Mouse (Mus musculus): ENCODE measurements around the gene Adgre1.
"Not testable (repeated sequence)": the region's sequence is repeated elsewhere in the genome, so short reads cannot be mapped to it uniquely, and the experiment has no call there.

The Adgre1 gene

DNA sequence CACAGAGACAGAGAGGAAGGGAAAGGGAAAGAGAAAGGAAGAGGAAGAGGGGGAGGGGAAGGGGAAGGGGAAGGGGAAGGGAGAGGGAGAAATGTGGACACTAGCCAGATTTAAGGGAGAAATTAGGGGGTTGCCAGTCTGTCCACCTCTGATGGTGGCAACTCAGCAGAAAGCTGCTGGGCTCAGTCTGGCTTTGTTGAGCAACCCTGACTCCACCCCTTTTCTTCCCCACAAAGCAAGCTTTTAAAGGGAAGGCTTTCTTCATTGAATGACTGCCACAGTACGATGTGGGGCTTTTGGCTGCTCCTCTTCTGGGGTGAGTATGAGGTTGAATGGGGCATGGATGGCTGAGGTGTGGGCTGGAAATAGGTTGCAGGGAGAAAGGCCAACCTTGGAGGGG, at the start of gene Adgre1:
Adgre1 (plus strand) TSS at position 251 of the 400 bp plus-strand sequence.
- DNase-seq = no peak

DNA sequence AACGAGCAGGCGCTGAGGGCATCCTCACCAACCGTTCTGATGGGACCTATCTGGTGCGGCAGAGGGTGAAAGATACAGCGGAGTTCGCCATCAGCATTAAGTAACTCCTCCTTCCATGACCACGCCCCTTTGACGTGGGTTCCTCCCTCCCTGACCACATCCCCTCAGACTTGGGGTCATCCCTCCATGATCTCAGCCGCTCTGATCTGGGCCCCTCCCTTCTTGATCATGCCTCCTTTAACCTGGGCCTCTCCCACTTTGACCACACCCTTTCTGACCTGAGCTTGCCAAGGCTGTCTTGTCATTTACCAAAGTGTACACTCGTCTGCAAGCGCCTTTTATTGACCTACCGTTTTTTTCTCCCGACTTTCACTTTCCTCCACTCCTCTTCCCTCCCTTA, 46.7 kb upstream of the Adgre1 start:
- no peak for DNase-seq

DNA sequence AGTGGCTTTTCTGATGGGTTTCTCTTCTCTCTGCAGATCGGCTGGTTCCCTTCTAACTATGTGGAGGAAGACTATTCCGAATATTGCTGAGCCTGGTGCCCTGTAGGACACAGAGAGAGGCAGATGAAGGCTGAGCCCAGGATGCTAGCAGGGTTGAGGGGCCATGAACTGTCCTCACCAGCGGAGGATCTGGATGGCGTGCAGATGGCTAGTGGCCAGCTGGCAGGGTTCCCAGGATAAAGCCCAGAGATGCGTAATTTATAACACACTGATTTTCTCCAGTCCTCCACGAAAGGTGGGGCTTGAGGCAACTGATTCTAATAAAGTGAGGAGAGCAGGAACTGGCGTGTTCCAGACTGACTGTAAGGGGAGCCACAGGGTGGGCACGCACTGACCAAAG, 30.9 kb upstream of the Adgre1 start:
- peak; percentile 24 to 60 for DNase-seq

DNA sequence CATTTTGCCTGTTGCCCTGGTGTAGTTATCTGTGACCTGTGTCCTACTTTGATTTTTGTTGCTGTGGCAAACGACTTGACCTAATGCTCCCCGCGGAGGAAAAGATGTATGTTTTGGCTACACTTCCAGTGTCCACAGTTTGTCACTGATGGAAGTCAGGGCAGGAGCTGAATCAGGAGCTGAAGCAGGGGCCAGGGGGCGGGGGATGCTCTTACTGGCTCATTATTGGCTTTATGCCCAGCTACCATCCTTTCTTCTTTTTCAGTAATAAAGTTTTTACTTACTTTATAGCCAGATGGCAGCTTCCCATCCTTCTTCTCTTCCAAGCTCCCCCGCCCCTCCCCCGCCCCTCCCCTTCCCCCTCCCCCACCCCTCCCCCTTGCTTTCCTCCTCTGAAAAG, 29.5 kb upstream of the Adgre1 start:
- DNase-seq = no peak

DNA sequence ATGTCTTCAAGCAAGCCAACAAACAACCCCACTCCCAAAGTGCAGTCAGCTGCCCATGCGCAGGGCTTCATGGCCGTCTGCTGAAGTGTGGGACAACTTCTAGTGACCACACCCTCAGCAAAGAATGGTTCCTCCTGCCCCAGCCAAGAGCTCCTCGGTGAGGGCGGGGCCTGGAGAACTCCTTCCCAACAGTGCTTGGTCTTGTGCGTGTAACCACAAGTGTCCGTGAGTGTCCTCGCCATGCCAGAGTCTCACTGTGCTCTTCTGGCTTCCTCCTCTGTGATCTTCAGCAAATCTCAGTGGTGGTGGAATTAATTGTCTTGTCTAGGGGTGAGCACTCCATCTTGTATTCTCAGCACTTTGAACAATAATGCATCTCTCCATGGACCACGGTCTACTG, 27.5 kb upstream of the Adgre1 start:
- no peak for DNase-seq

DNA sequence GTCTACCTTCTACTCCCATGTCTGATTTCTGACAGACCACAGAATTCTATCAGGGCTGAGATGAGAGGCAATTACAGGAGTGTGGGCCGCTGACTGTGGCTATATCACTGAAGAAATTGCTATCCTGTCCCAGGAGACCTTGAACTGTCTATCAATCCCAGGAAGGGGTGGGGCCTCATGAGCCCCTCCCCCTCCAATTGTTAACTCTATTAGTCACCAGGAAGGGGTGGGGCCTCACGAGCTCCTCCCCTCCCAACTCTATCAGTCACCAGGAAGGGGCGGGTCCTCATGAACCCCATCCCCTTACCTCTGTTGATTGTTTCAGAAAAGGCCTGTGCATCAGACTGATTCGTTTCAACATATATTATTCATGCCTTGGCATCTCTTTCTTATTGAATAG, 26.2 kb upstream of the Adgre1 start:
- no peak for DNase-seq

DNA sequence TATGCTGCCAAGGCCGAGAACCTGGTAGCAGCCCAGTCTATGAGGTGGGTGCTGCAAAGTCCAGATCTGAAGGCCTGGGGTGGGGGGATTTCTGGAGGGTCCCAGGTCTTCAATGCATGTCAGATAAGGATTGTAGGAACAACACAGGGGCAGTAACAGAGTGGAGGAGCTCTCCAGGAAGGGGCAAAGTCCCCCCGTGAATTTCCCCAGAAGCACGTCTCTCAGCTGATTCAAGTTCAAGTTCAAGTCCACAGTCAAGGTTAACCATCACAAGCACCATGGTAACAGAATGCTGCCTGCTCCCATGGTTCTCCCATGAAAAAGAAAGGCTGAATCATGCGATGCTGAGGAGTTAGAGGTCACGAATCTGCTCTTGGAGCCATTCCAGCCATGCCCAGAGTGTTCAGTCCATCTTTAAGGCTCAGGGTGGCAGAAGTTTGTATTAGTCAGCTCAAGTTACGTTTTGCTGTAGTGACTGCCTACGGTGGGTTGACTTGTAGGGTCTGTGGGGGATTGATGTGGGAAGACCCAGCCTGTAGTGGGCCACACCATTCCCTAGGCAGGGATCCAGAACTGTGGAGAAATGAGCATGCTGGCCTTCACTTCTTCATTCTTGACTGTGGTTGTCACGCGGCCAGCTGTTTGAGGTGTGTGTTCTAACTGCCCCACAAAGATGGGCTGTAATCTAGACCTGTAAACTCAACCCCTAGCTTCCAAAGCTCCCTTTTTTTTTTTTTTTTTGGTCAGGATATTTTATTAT, 24.3 kb upstream of the Adgre1 start:
- no peak for DNase-seq

DNA sequence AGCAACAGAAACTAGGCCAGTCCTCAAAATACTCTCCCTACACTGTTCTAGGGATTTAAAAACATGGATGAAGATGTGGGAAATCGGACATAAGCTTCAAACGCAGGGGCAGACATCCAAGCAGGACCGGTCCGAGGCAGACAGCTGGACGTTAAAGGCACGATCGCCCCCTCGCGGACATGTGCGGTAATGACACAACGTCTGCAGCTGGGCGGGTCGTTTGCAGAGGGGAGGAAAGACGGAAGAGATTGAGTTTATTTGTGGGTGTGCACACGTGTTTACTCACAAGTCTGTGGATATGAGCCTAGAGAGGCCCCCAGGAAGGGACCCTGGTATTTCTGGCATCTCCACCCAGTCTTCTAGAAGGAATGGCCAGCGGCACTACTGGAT, 23.7 kb upstream of the Adgre1 start:
- DNase-seq = peak; percentile 64 to 86

DNA sequence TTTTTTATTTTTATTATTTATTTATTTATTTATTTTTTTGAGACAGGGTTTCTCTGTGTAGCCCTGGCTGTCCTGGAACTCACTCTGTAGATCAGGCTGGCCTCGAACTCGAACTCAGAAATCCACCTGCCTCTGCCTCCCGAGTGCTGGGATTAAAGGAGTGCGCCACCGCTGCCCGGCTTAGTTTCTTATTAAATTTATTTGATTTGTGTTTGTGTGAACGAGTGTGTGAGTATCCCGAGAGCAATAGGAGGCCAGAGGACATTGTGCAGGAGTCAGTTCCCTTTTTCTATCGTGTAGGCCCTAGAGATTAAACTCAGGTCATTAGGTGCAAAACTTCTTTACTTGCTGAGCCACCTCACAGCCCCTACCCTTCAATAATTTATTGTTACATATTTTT, 23.3 kb upstream of the Adgre1 start:
- DNase-seq = not testable (repeated sequence)

DNA sequence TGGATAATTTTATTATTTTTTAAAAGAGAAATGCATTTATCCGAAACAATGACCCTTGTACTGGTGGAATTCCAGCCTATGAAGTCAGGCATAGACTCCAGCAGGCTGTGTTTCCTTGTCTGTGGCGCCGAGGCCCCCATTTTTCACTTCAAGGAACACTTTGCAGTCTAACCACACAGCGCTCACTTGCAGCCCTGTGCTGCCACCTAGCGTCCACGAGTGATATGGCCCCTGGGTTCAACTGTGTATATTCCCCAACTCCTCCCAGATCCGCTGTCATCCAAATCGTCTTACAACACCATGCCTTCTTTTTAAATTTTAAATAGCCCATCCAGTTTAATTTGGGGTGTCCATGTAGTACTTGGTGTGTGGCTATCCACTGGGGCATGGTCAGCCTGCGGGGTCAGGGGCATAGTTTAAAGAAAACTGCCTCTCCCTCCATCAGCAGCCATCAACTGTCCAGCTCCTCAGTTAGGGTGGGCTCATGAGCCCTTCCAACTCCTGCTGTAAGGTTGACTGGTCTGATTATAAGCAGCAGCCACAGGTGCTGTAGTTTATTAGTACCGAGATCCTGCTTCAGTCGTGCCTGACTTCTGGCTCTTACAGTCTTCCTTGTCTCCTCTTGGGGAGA, 22.7 kb upstream of the Adgre1 start:
- DNase-seq = peak; percentile 67 to 90

DNA sequence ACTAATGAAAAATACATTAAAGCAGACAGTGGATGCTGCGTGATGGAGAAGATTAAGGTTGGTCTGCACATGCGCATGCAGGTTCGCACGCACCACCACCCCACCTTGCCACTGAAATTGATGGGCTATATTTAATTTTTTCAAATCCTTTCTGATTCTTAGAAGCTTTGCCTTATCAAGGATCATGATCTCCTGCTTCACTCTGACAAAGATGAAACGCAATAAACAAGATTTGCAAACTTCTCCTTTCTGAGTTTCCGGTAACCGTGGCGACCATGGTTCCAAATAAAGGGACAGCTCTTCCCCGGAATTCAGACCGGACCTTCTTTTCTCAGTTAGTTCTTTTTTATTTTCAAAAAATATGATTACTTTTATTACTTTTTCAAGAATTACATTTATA, 20.5 kb upstream of the Adgre1 start:
- no peak for DNase-seq

DNA sequence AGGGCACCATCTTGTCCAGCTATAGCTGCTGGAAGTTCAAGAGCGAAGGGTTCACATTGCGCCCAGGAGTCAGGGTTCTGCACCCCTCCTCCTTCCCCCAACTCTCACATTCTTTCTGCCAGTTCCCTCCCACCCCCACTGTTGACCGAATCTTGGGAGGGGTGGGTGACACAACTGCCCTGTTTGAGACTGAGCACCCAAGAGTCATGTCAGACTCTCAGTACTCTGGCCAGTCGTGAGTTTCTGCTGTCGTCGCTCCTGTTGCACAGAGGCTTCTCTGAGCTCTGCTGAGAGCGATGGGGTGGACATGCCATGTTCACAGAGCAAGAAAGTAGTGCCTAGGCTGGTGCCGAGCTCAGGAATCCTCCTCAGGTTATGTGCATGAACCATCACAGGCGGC, 19.2 kb upstream of the Adgre1 start:
- DNase-seq = no peak

DNA sequence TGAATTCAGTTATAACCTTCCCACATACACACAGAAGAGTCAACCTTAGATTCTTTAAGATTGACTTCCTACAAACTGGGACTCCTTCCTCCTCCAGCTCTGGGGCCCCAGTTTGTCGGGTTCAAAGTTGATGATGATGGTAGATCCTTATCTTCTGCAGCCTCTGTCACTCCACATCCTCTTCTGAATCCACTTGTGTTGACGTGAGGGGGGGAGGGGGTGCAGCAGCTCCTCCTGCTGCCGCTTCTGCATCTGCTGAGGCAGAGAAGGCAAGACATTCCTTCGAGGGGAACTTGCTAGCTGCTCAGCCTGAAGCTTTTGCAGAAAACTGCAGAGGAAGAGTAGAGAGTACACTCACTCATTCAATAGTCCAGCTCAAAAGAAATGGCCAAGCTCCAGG, 16.9 kb upstream of the Adgre1 start:
- no peak for DNase-seq

DNA sequence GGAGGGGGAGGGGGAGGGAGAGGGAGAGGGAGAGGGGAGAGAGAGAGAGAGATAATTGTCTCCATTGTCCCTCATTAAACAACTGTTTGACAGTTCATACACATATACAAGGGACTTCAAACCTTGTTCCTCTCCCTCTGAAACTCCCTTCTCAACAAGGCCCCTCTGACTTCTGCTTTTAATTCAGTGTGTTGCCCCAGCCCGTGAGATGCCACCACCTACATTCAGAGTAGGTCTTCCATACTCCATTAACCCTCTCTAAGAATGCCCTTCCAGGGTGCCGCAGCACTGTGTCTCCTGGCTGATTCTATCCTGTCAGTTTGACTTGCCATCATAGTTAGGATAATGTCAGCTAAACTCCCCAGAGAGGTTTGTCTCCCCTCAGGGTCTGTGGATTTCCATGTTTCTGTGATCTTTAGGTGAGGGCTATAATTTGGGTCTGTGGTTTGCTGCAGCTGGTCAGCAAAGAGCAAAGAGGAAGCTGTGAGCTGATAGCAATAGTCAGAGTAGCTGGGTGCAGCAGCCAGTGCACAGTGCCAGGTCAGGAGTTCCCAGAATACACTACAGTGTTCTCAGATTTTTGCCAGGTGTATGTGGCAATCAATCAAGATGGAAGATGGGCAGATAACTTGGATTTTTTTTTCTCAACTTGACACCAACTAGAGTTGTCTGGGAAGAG, 14.3 kb upstream of the Adgre1 start:
- no peak for DNase-seq

DNA sequence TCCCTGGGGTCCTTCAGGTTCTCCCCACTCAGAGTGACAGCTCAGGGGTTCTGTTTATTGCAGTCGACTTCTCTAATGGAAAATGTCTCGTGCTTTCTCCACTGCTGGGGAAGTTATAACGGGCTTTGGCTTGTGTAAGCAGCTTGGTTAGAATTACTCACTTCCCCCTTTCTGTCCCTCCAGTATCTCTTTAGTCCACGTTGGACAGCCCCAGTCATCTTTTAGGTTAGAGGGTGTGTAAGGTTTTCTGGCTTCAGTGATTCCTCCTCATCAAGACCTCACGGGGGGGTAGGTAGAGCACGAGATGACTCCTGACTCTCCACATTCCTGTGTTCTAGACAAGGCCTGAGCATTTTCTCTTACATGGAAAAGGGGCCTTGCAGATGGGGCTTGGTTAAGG, 11.5 kb upstream of the Adgre1 start:
- DNase-seq = no peak

DNA sequence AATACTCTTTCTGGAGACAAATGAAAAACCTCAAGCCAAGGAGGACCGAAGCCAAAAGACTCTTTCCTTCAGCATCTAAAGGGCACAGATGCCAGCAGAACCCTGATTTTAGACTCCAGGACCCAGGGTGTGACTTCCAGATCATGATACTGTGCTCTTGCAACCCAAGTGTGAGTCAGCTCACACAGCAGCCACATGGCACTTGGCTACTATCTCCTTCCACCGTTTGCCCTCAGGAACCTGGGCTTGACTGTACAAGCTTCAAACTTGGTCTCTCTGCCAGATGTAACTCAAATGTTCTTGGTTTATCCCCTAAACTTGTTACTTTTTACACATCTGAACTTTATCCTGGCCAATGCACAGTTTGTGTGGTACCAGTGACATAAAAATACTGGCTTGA, 10.7 kb upstream of the Adgre1 start:
- DNase-seq = no peak

DNA sequence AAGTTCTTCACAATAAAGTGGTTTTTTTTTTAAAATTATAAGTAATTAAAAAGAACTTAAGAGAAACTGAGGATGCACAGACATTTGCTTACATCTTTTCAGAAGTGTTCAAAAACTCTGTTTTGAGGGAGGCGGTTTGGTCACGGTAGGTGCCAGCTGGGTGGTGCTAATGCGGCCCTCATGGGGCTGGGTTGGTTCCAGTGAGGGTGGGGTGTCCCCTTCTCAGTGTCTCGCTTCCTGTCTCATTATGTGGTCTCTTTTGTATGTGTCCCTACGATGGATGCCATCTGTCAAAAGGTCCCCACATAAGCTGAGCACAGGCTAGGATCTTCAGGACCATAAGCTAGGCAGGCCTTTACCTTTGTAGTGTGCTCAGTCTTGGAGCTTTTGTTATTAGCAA, 9.4 kb upstream of the Adgre1 start:
- DNase-seq = no peak

DNA sequence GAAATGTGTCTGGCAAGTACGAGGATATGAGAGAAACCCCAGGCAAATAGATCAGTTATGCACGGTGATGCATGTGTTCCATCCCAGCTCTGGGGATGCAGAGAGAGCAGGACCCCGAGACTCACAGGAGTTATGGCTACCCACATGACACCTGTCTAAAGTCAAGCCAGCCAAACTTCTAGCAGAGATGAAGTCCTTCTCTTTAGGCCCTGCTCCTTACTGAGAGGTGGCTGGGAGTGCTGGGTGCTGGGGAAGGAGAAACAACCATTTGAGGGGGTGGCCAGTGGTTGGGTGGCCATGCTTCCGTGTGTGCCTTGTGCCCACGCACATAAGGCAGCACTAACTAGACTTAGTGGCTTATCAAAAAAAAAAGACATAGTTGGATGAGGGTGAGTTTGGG, 8.3 kb upstream of the Adgre1 start:
- DNase-seq = no peak

DNA sequence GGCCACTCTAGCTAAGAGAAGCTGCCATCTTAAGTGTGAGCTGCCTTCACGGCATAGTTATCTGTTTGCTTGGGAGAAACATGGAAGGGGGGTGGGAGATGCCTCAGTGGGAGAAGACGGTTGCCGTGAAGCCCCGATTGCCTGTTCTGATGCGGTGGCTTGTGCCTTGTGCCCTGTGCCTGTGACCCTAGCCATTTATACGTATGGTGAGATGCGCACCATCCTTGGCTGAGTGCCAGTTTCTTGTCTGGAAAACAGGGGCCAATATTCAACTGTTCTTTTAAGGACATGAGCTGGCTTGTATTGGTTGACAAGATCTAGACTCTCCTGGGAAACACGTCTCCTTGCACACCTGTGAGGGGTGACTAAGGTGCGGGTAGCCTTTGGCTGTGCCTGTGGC, 7.4 kb upstream of the Adgre1 start:
- no peak for DNase-seq

DNA sequence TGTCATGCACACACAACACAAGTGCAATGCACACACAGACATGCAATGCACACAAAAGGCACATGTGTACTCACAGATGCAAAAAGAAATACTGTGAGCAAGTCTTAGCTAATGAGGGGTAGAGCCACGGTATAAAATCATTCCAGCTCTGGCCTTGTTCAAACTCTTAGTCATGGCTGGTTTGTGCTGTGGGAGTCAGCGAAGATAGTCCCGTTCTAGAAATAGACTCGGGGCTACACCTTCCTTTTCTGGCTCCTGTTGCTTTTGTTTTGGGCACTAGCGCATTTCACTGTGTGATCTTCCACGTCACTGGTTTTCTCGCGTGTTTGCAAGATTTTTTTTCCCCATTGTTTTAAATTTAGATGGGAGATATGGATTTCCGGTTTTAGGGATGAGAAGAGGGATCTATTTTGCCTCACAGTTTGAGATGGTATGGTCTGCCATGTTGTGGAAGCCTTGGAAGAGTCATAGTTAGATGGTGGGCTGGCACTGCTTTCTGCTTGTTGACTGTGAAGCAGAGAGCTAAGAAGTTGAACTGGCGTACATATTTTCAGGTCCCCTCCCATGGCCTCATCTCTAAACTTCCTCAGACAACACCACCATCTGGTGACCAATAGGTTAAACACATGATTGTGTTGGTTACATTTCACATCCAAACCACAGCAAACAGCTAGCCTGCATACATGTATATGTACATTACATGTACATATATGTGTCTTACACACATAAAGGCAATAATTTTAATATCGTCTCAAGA, 1.2 kb downstream of the Adgre1 start:
- no peak for DNase-seq

Measured in kidney, adult 8-10 months (tissue).